Mouse (Mus musculus): ENCODE data around the gene Fmo2. TPM values are rescaled to one million over a fixed set of nuclear protein-coding genes. Genes with fewer than 3 reads are reported as not detected.
A peak's percentile ranks its signal among the peaks of the same experiment; 100 is the strongest.

Fmo2 gene
- polyA plus RNA-seq, 1 experiment = 161 TPM

DNA sequence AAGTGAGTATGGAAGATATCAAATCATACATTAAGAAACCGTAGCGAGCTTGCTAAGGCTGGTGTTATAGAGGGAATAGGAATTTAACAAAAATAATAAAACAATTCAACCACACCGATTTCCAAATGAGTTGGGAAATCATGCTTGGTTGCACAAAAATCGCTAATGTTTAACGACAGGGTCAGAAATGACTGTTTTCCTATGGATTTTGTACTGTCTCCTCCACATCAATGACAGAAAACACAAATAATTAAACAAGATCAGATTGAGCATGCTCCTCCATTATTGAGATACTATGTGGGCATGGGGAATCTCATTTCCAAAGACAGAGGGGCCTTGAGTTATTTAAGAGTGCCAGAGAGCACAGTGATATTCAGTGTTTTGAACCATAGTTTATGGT lies 34.2 kb downstream of the Fmo2 start:
- H3K27me3 ChIP-seq (replicated peaks; ENCODE audit: control insufficient read depth, insufficient read depth, low read length) = no peaks in the 10 kb centered on the region
- TF ChIP-seq POLR2A (IDR thresholded peaks at IDR 0.05; ENCODE audit: low read depth, low read length) (no peak), CTCF (conservative IDR thresholded peaks at IDR 0.05; ENCODE audit: insufficient read depth, insufficient read length, low read depth, low read length) (no peak)
- H3K27ac ChIP-seq (ENCODE audit: insufficient read depth, low read depth, low read length) = no peak overlapping the region
- peaks cover 15% of the 10 kb centered on the region for H3K4me1 ChIP-seq (ENCODE audit: control insufficient read depth, insufficient read depth, low read length)
- H3K4me3 ChIP-seq (ENCODE audit: insufficient read depth, low read depth, low read length) = no peak overlapping the region
- 47% methylated on average over 5 of the region's 5 CpGs for WGBS
- H3K36me3 ChIP-seq (ENCODE audit: control insufficient read depth, insufficient read depth, low read length) = no peaks in the 10 kb centered on the region
- DNase-seq = no peak

DNA sequence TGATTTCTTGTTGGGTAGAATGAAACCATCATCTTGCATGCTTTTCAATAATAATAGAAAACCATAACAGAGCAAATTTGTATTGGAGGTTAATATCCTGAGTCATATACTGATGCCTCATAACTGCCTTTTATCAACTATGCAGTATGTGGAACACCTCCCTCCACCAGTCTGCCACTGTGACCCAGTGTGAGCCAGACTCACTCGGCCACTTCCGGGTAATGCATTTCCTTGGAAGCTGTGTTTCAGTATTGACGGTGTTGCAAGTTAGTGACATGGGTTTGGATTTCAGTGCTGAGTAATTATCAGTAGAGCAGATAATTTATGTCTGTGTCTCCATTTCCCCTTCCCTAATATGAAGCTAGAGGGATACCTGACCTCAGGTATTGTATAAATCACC lies 34.9 kb downstream of the Fmo2 start:
- H3K36me3 ChIP-seq (ENCODE audit: control insufficient read depth, insufficient read depth, low read length) = no peaks in the 10 kb centered on the region
- TF ChIP-seq POLR2A (IDR thresholded peaks at IDR 0.05; ENCODE audit: low read depth, low read length) = no peak
- TF ChIP-seq CTCF (conservative IDR thresholded peaks at IDR 0.05; ENCODE audit: insufficient read depth, insufficient read length, low read depth, low read length) = no peak
- no peak overlapping the region for H3K27ac ChIP-seq (ENCODE audit: insufficient read depth, low read depth, low read length)

DNA sequence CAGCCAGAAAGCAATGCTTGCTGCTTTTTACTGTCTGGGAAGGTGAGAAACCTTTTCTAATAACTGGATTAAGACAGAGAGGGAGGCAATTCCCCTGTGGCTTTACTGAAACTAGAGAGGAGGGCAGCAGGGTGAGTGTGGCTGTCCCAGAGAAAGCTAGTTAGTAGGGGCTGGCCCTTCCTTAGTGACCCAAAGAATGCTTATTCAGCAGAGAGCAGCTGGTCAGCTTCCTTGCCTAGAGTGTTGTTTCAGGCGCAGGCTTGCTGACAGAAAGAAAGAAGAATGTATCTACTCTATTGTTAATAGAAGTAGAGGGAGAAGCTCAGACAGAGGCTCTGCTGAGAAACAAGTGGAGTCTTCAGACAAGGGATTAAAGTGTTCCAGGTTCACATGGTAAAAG lies 36.2 kb downstream of the Fmo2 start:
- TF ChIP-seq CTCF (conservative IDR thresholded peaks at IDR 0.05; ENCODE audit: insufficient read depth, insufficient read length, low read depth, low read length) (no peak), POLR2A (IDR thresholded peaks at IDR 0.05; ENCODE audit: low read depth, low read length) (no peak)
- peaks cover 13% of the 10 kb centered on the region for H3K4me1 ChIP-seq (ENCODE audit: control insufficient read depth, insufficient read depth, low read length)
- peaks cover under 1% of the 10 kb centered on the region; the same call in 1 of the 2 replicates for H3K36me3 ChIP-seq (ENCODE audit: control insufficient read depth, insufficient read depth, low read length)
- H3K4me3 ChIP-seq (ENCODE audit: insufficient read depth, low read depth, low read length) = no peak overlapping the region
- no peaks in the 10 kb centered on the region for H3K27me3 ChIP-seq (replicated peaks; ENCODE audit: control insufficient read depth, insufficient read depth, low read length)
- WGBS = 23% methylated on average over 1 of the region's 1 CpGs
- peak overlapping the region; percentile 30; the same call in 1 of the 2 replicates for H3K27ac ChIP-seq (ENCODE audit: insufficient read depth, low read depth, low read length)
- peak; percentile 49 for DNase-seq

More for the DNA sequence above, 34.9 kb downstream of the Fmo2 start:
- WGBS = 39% methylated on average over 3 of the region's 3 CpGs
- H3K4me3 ChIP-seq (ENCODE audit: insufficient read depth, low read depth, low read length) = no peak overlapping the region
- peaks cover 15% of the 10 kb centered on the region for H3K4me1 ChIP-seq (ENCODE audit: control insufficient read depth, insufficient read depth, low read length)
- no peak for DNase-seq
- H3K27me3 ChIP-seq (replicated peaks; ENCODE audit: control insufficient read depth, insufficient read depth, low read length) = no peaks in the 10 kb centered on the region

DNA sequence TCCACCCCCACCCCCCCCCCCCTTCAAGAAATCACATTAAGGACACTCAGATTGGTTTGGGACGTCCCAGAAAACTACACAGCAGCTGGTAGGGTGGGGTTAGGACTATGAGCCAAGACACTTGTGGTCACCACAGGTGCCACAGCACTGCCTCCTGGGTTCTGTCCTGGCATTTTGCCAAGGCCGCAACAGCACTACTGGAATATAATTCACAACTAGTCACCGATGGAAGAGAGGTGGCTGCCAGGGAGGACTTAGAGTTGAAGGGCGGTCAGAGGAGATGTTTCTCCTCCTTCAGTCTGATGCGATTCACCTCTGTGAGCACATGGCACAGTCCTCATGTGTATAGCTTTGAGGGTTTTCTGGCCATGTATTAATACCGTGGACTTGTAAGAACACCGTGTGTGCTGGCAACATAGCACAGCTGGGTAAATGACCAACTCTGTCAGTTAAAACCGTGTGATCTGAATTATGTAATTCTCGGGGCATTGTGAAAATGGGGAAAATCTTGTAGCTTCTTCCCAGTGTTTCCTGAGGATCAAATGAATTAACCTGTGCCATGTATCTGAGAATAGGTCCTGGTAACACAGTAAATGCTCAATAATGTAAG lies 38.4 kb downstream of the Fmo2 start:
- Histone ChIP-seq H3K4me3 (ENCODE audit: insufficient read depth, low read depth, low read length) (peak overlapping the region; percentile 81; the same call in 1 of the 2 replicates), H3K4me1 (ENCODE audit: control insufficient read depth, insufficient read depth, low read length) (peaks cover 17% of the 10 kb centered on the region), H3K27ac (ENCODE audit: insufficient read depth, low read depth, low read length) (peak overlapping the region; percentile 47; the same call in 1 of the 2 replicates), H3K27me3 (replicated peaks; ENCODE audit: control insufficient read depth, insufficient read depth, low read length) (no peaks in the 10 kb centered on the region), H3K36me3 (ENCODE audit: control insufficient read depth, insufficient read depth, low read length) (peaks cover 2% of the 10 kb centered on the region; the same call in 1 of the 2 replicates)
- DNase-seq = peak; percentile 76
- no peak for TF ChIP-seq CTCF (conservative IDR thresholded peaks at IDR 0.05; ENCODE audit: insufficient read depth, insufficient read length, low read depth, low read length)
- TF ChIP-seq POLR2A (IDR thresholded peaks at IDR 0.05; ENCODE audit: low read depth, low read length) = no peak
- 33% methylated on average over 9 of the region's 9 CpGs for WGBS

DNA sequence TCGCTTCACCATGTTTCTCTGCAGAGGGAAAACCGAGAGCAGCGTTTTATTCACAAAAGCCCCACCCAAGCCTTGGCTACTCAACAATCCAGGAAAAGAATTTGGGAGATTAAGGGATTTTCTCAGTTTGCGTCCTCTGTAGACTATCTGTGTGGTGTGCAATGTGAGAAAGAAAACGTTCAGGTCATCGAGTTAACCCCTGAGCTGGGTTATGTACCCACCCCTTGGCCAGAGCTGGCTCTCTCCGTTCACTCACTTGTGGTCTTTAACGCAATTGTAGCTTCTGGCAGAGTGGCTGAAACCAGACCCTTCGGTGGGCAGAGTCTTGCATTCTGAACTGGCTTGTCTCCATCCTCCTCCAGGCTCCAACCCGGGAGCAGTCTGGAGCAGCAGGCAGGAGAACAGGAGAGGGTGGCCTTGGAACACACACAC lies 39.0 kb downstream of the Fmo2 start:
- 44% methylated on average over 10 of the region's 10 CpGs for WGBS
- Histone ChIP-seq H3K27ac (ENCODE audit: insufficient read depth, low read depth, low read length) (peak overlapping the region; percentile 96), H3K27me3 (replicated peaks; ENCODE audit: control insufficient read depth, insufficient read depth, low read length) (no peaks in the 10 kb centered on the region), H3K4me1 (ENCODE audit: control insufficient read depth, insufficient read depth, low read length) (peaks cover 12% of the 10 kb centered on the region), H3K36me3 (ENCODE audit: control insufficient read depth, insufficient read depth, low read length) (peaks cover 2% of the 10 kb centered on the region; the same call in 1 of the 2 replicates), H3K4me3 (ENCODE audit: insufficient read depth, low read depth, low read length) (peak overlapping the region; percentile 81)
- TF ChIP-seq CTCF (conservative IDR thresholded peaks at IDR 0.05; ENCODE audit: insufficient read depth, insufficient read length, low read depth, low read length) (no peak), POLR2A (IDR thresholded peaks at IDR 0.05; ENCODE audit: low read depth, low read length) (no peak)
- peak; percentile 61 for DNase-seq

DNA sequence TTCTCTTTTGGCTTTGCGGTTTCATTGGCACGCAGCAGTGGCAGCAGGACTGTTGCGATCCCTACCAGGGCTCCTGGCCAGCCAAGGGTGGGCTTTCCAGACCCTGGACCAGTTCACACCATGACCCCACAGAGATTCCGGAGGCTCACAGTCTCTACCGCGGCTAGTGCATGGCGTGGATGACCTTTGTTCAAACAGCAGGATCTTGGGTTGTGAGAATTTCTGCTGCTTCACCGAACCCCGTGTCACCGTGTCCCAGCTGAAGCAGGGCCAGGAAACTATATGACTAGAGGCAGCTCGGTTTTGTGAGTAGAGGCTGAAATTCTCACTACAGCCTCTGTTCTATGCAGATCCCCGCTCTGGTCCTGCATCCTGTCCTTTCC lies 39.8 kb downstream of the Fmo2 start:
- no peaks in the 10 kb centered on the region for H3K27me3 ChIP-seq (replicated peaks; ENCODE audit: control insufficient read depth, insufficient read depth, low read length)
- peaks cover 2% of the 10 kb centered on the region; the same call in 1 of the 2 replicates for H3K36me3 ChIP-seq (ENCODE audit: control insufficient read depth, insufficient read depth, low read length)
- H3K27ac ChIP-seq (ENCODE audit: insufficient read depth, low read depth, low read length) = peak overlapping the region; percentile 96
- DNase-seq = peak; percentile 79
- TF ChIP-seq CTCF (conservative IDR thresholded peaks at IDR 0.05; ENCODE audit: insufficient read depth, insufficient read length, low read depth, low read length) = no peak
- TF ChIP-seq POLR2A (IDR thresholded peaks at IDR 0.05; ENCODE audit: low read depth, low read length) = no peak
- H3K4me1 ChIP-seq (ENCODE audit: control insufficient read depth, insufficient read depth, low read length) = peaks cover 14% of the 10 kb centered on the region; the same call in 1 of the 2 replicates
- peak overlapping the region; percentile 81 for H3K4me3 ChIP-seq (ENCODE audit: insufficient read depth, low read depth, low read length)
- 38% methylated on average over 12 of the region's 12 CpGs for WGBS
